Mouse (Mus musculus) midbrain, embryonic 14.5 days (tissue): ENCODE measurements around the gene Irx2. TPM values are rescaled to one million over a fixed set of nuclear protein-coding genes. Genes with fewer than 3 reads are reported as not detected.

Experiments used
- ATAC-seq: fragments of 200-750 bp; cut with Nextera tagmentation; 2 replicates; pipeline ENCODE4 v1.8.0; 2017; ENCODE audit warnings: moderate number of reproducible peaks, moderate library complexity; ENCODE audit not compliant: low FRiP score, low TSS enrichment
- DNase-seq: peaks from one replicate; pipeline ENCODE4 v3.0.0-alpha.2; 2015
- H3K27ac ChIP-seq: fragments of 300-500 bp; sonication (generic); replicated peaks from 2 replicates; pipeline ENCODE4 v1.5.1; 2014; ENCODE audit warnings: mild to moderate bottlenecking, low read depth, low read length, moderate library complexity
- H3K27me3 ChIP-seq: fragments of 300-500 bp; sonication (generic); 2 replicates; pipeline ENCODE4 v1.6.1; 2014; ENCODE audit warnings: low read length, control low read depth, mixed read lengths; ENCODE audit not compliant: control insufficient read depth, insufficient read depth
- H3K36me3 ChIP-seq: fragments of 300-500 bp; sonication (generic); 2 replicates; pipeline ENCODE4 v1.6.1; 2014; ENCODE audit warnings: low read length, control low read depth; ENCODE audit not compliant: control insufficient read depth, insufficient read depth
- H3K4me1 ChIP-seq: fragments of 300-500 bp; sonication (generic); 2 replicates; pipeline ENCODE4 v1.6.1; 2014; ENCODE audit warnings: mild to moderate bottlenecking, antibody characterized with exemption, low read length, control low read depth; ENCODE audit not compliant: control insufficient read depth, insufficient read depth
- H3K4me2 ChIP-seq: fragments of 300-500 bp; sonication (generic); 2 replicates; pipeline ENCODE4 v1.6.1; 2014; ENCODE audit warnings: mild to moderate bottlenecking, low read length, moderate library complexity
- H3K4me3 ChIP-seq: fragments of 300-500 bp; sonication (generic); replicated peaks from 2 replicates; pipeline ENCODE4 v1.5.1; 2014; ENCODE audit warnings: low read depth, low read length
- H3K9ac ChIP-seq: fragments of 300-500 bp; sonication (generic); replicated peaks from 2 replicates; pipeline ENCODE4 v1.6.1; 2014; ENCODE audit warnings: mild to moderate bottlenecking, low read length, moderate library complexity
- H3K9me3 ChIP-seq: fragments of 300-500 bp; sonication (generic); 2 replicates; pipeline ENCODE4 v1.6.1; 2016; ENCODE audit warnings: low read length, control low read depth, mixed read lengths; ENCODE audit not compliant: control insufficient read depth
- WGBS: fragments of 180-500 bp; shearing (Covaris S2); extraction: QIAGEN DNeasy Blood & Tissue Kit; methylation state at CpG from one replicate; pipeline ENCODE4 v1.1.7; 2014; 5-methylcytosine and 5-hydroxymethylcytosine counted together
- polyA plus RNA-seq: library from polyadenylated mRNA; unstranded; fragments of >200 nt; fragmentation: Nextera tagmentation; extraction: Ambion mirVana; gene quantifications from 2 replicates; pipeline ENCODE4 v1.2.1, GENCODE M21; 2014

Gene Irx2
- polyA plus RNA-seq, 1 experiment from 2014 or later = 64.8 TPM

DNA sequence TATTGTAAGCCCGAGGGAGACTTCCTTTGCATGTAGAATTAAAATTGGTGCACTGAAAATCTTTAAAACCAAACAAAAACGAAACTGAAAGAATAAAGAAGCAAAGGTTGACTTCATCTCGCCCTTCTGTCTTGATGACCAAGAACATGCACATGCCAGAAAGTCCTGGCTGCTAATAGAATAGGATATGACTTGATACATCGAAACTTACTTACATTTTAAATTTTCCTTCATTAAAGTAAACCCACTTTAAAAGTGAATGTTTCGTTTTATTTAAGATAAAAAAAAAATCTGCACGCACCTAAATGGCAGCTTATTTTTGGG is 3.8 kb upstream of the Irx2 start:
- Histone ChIP-seq H3K4me1 (0 out of 2 replicates have a peak, but pooled peaks cover 9% of the 10 kb centered on the region), H3K4me3 (peak overlapping the region; percentile 75), H3K4me2 (peak overlapping the region; percentile 79), H3K36me3 (no peaks in the 10 kb centered on the region), H3K27me3 (peaks cover 26% of the 10 kb centered on the region), H3K9ac (peak overlapping the region; percentile 59; the same call in 1 of the 2 replicates), H3K9me3 (no peaks in the 10 kb centered on the region), H3K27ac (peak overlapping the region; percentile 73; the same call in 1 of the 2 replicates)
- no peak for ATAC-seq
- WGBS = 7% methylated on average over 6 of the region's 6 CpGs
- no peak for DNase-seq

DNA sequence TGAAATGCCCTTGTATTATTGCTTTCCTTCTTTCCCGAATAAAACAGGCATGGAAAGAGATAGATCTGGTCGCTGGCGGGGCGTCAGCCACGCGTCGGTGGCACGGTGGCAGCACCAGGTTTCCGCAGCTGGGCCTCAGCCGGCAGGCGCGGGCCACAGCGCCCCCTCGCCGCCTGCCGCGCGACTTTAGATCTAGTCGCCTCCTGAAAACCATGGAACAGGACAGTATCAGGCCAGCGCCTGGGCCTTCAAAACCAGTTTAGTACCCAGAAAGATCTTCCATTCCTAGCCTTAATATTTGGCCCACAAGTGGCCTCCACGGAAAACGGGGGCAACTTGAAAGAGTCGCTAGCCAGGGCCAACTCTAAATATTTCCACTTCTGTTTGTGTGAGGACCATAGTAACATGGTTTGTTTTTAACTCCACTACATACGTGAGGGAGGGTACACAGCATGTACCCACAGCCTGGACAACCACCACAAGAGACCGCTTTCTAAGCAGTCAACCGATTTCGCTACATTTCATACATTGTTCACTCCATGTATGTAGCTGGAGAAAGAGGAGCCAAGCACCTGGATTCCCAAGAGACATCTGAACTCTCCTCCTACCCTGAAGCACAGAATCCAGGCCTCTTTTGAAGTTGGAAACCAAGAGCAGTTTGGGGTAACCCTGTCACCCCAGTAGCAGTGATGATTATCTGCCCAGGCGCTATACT is 3.2 kb upstream of the Irx2 start:
- no peak for ATAC-seq
- Histone ChIP-seq H3K36me3 (no peaks in the 10 kb centered on the region), H3K4me2 (peak overlapping the region; percentile 79), H3K4me3 (peak overlapping the region; percentile 75), H3K27me3 (peaks cover 26% of the 10 kb centered on the region), H3K9ac (peak overlapping the region; percentile 4; the same call in 1 of the 2 replicates), H3K27ac (no peak overlapping the region), H3K4me1 (0 out of 2 replicates have a peak, but pooled peaks cover 9% of the 10 kb centered on the region), H3K9me3 (no peaks in the 10 kb centered on the region)
- 11% methylated on average over 28 of the region's 28 CpGs for whole genome bisulfite sequencing
- DNase-seq = peak; percentile 81

DNA sequence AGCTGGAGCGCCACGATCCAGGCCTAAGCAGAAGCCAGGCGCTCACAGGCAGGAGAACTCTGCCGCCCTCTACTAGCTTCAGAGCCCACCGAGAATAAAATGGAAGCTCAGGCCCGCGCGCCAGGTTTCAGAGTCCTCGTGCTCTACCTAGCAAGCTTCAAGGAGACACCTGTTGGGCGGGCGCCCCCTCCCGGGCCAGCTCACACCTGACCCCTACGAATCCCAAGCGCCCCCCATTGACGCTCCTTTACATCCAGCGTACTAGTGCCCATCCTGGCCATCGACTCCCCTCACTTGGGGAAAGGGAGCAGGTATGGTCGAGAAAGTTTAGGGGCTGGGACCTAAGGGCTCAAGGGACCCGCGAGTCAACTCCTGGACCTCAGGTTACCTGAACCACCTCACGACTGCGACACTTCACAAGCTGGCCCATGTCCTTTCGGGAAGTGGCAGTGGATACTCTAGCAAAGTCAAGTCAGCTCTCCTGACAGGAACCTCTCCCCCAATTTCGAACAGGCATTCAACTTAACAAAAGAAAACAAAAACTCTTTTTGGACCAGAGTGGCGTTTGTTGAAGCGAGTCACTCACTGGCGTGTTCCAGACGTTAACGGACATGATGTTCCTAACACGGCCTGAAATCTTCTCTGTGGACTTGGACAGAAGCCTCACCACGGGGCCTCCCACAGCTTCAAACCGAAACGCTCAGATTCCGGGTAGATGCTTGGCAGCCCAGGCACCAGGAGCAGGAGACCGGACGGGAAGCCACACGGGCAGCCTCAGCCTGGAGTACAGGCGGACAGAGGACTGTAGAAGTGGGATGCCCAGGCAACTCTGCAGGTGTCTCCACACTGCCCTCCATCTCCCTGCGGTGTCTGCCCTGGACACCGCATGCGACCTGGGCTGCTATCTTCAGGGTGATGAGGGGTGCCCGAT is 964 bp upstream of the Irx2 start:
- ATAC-seq = peak; percentile 13
- Histone ChIP-seq H3K9me3 (no peaks in the 10 kb centered on the region), H3K9ac (peak overlapping the region; percentile 92)

DNA sequence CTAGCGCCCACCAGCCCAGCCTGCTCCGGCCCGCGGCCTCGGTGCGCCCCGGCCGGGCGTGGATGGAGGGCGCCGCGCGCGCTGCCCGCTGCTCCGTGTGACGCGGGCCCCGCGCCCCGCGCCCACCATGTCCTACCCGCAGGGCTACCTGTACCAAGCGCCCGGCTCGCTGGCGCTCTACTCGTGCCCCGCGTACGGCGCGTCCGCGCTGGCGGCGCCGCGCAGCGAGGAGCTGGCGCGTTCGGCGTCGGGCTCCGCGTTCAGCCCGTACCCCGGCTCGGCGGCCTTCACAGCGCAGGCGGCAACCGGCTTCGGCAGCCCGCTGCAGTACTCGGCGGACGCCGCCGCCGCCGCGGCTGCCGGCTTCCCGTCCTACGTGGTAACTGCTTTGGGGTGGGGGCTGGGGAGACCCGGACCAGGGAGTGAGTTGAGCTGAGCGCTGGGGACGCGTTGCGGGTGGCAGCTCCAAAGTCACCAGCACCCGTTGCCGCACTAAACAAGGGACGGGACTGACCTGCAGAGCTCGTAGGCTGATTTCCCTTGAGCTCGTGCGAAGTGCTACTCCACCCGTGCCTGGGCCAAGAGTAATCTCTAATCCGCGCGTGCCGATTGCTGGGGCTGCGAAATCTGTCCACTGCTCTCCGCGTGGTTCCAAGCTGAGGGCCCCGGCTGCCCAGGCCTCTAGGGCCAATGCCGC is 463 bp downstream of the Irx2 start:
- peak overlapping the region; percentile 94 for H3K27ac ChIP-seq
- peak overlapping the region; percentile 79 for H3K4me2 ChIP-seq
- ATAC-seq (peak; percentile 1), DNase-seq (peak; percentile 81)
- WGBS = under 1% methylated on average over 87 of the region's 88 CpGs
- peaks cover 29% of the 10 kb centered on the region for H3K4me1 ChIP-seq
- H3K9me3 ChIP-seq = no peaks in the 10 kb centered on the region
- peaks cover 14% of the 10 kb centered on the region for H3K27me3 ChIP-seq
- H3K4me3 ChIP-seq = peak overlapping the region; percentile 75
- peaks cover 28% of the 10 kb centered on the region for H3K36me3 ChIP-seq
- peak overlapping the region; percentile 92 for H3K9ac ChIP-seq

More for the DNA sequence above, 964 bp upstream of the Irx2 start:
- Histone ChIP-seq H3K36me3 (peaks cover 18% of the 10 kb centered on the region), H3K4me2 (peak overlapping the region; percentile 79), H3K27me3 (peaks cover 22% of the 10 kb centered on the region), H3K4me3 (peak overlapping the region; percentile 75), H3K4me1 (peaks cover 21% of the 10 kb centered on the region), H3K27ac (peak overlapping the region; percentile 94)
- WGBS = under 1% methylated on average over 42 of the region's 42 CpGs
- peak; percentile 82 for DNase-seq

DNA sequence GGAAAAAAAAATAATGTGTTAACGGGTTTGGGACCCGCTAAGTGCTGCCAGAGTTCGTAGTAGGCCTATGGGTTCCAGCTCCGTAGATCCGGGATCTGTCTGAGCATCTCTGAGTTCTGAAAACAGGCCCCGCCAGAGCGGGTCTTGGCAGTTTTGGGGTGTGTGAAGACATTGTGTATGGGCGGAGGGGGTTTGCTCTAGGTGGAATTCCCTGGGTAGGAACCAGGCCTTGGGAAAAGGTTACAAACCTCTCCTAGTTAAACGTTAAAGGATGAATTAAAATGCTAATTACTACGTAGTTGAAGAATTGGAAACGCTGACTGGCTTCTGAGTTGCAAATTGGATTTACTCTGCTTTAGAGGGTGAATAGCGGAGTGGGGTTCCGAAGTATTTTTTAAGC is 1.2 kb downstream of the Irx2 start:
- peaks cover 14% of the 10 kb centered on the region for H3K27me3 ChIP-seq
- WGBS = 1% methylated on average over 13 of the region's 13 CpGs
- no peak for ATAC-seq
- H3K27ac ChIP-seq = peak overlapping the region; percentile 94
- no peaks in the 10 kb centered on the region for H3K9me3 ChIP-seq
- H3K4me2 ChIP-seq = peak overlapping the region; percentile 79
- peak overlapping the region; percentile 92 for H3K9ac ChIP-seq
- H3K4me1 ChIP-seq = peaks cover 30% of the 10 kb centered on the region
- peaks cover 28% of the 10 kb centered on the region for H3K36me3 ChIP-seq
- H3K4me3 ChIP-seq = peak overlapping the region; percentile 75
- peak; percentile 71 for DNase-seq

DNA sequence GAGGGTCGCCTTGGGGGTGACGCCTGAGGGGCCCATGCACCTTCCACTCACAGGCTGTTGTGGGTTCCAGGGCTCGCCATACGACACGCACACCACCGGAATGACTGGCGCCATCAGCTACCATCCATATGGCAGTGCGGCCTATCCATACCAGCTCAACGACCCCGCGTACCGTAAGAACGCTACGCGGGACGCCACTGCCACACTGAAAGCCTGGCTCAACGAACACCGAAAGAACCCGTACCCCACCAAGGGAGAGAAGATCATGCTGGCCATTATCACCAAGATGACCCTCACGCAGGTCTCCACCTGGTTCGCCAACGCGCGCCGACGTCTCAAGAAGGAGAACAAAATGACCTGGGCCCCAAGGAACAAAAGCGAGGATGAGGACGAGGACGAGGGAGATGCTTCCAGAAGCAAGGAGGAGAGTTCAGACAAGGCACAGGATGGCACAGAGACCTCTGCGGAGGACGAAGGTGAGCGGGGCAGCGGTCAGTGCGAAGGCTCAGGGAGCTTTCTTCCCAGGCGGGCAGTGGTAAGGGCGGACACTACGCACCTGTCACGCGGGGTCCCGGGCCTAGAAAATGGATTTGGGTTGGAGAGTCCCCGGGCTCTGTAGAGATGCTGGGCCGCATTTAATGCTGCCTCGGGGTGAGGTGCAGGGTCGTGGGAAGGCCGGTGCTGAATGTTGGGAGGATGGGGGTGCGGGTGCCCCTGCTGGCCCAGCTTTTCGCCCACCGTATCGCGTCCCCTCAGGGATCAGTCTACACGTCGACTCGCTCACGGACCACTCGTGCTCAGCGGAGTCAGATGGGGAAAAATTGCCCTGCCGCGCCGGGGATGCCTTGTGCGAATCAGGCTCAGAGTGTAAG is 2.1 kb downstream of the Irx2 start:
- Histone ChIP-seq H3K4me2 (peak overlapping the region; percentile 79), H3K9me3 (no peaks in the 10 kb centered on the region), H3K27ac (peak overlapping the region; percentile 94), H3K4me1 (peaks cover 33% of the 10 kb centered on the region), H3K4me3 (peak overlapping the region; percentile 75), H3K27me3 (peaks cover 10% of the 10 kb centered on the region; the same call in 1 of the 2 replicates), H3K9ac (peak overlapping the region; percentile 92), H3K36me3 (peaks cover 28% of the 10 kb centered on the region)
- no peak for ATAC-seq
- WGBS = under 1% methylated on average over 60 of the region's 60 CpGs
- DNase-seq = peak; percentile 64

DNA sequence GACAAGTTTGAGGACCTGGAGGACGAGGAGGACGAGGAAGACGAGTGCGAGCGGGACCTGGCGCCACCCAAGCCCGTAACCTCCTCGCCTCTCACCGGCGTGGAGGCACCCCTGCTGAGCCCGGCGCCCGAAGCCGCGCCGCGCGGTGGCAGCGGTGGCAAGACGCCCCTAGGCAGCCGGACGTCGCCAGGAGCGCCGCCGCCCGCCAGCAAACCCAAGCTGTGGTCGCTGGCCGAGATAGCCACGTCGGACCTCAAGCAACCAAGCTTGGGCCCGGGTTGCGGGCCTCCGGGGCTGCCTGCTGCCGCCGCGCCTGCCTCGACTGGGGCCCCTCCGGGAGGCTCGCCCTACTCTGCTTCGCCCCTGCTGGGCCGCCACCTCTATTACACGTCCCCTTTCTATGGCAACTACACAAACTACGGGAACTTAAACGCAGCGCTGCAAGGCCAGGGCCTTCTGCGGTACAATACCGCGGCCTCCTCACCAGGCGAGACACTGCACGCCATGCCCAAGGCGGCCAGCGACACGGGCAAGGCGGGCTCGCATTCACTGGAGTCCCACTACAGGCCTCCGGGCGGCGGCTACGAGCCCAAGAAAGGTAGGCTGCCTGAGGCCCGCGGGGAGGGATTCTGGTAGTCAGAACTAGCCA is 2.9 kb downstream of the Irx2 start:
- Histone ChIP-seq H3K4me1 (peaks cover 36% of the 10 kb centered on the region), H3K4me2 (peak overlapping the region; percentile 79), H3K27me3 (peaks cover 10% of the 10 kb centered on the region; the same call in 1 of the 2 replicates), H3K36me3 (peaks cover 28% of the 10 kb centered on the region), H3K9ac (peak overlapping the region; percentile 92), H3K9me3 (no peaks in the 10 kb centered on the region), H3K4me3 (peak overlapping the region; percentile 75), H3K27ac (peak overlapping the region; percentile 94)
- ATAC-seq (no peak), DNase-seq (peak; percentile 71)
- WGBS = under 1% methylated on average over 62 of the region's 62 CpGs
